In the genomic region with DNA sequence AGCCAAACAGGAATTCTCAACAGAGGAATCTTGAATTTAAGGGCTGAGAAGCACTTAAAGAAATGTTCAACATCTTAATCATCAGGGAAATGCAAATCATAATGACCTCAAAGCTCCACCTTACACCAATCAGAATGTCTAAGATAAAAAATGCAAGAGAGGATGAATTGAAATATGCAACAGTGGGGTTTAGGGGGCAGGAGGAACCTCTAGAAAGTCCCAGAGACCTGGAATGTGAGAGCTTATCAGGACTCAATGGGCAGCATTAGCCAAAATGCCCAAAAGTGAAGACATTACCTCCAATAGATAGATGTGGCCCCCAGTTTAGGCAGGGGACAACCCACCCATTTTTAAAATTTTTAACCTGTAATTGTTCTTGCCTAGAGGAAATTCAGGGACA, we compare ENCODE assay signal across 27 mouse cellular contexts.
DNase-seq lines count a peak whose midpoint lies in the region; ATAC-seq lines count a peak whose summit lies in the region.
"Had no signal": no experiment of that assay in that cellular context is flagged by ENCODE, and none has a peak within 500 bp of the region (broad histone marks: within the 10 kb centered on the region; RNA-seq: fewer than 3 reads in every experiment).

No protein-coding gene starts in this region.

- peaks cover 12% of the 10 kb centered on the region for H3K4me1 ChIP-seq in forebrain, embryonic 10.5 days
- H3K4me1 ChIP-seq in forebrain, embryonic 12.5 days, result peaks cover 9% of the 10 kb centered on the region; the same call in 1 of the 2 replicates
- H3K4me1 ChIP-seq in midbrain, embryonic 11.5 days (ENCODE audit: control insufficient read depth, insufficient read depth, low read length), result peaks cover 5% of the 10 kb centered on the region; the same call in 1 of the 2 replicates
- no peaks in the 10 kb centered on the region for H3K4me1 ChIP-seq in midbrain, embryonic 16.5 days (ENCODE audit: control insufficient read depth, insufficient read depth, low read length)
- peaks cover 13% of the 10 kb centered on the region; the same call in 1 of the 2 replicates for H3K4me1 ChIP-seq in midbrain, embryonic 13.5 days (replicated peaks)
- no peaks in the 10 kb centered on the region for H3K4me1 ChIP-seq in hindbrain, embryonic 11.5 days (replicated peaks; ENCODE audit: control insufficient read depth, insufficient read depth, low read length)
- H3K4me1 ChIP-seq: embryonic facial prominence, embryonic 12.5 days; hindbrain, embryonic 10.5 days; neural tube, embryonic 13.5 days had no signal

- ATAC-seq in forebrain, embryonic 12.5 days (ENCODE audit: low FRiP score), result no peak
- peak; percentile 35 for ATAC-seq in midbrain, embryonic 11.5 days (ENCODE audit: low FRiP score)
- no peak for ATAC-seq in midbrain, embryonic 16.5 days
- ATAC-seq in midbrain, embryonic 13.5 days, result peak; percentile 25; the same call in 1 of the 2 replicates
- ATAC-seq in hindbrain, embryonic 11.5 days (ENCODE audit: low FRiP score), result no peak
- ATAC-seq: activated CD4-positive, CD25-positive, alpha-beta regulatory T cell, adult 4 months; hindbrain, embryonic 16.5 days had no signal

- H3K4me2 ChIP-seq in forebrain, embryonic 12.5 days, result no peak overlapping the region
- H3K4me2 ChIP-seq in midbrain, embryonic 11.5 days, result no peak overlapping the region
- H3K4me2 ChIP-seq in midbrain, embryonic 16.5 days (ENCODE audit: low read length), result no peak overlapping the region
- H3K4me2 ChIP-seq in midbrain, embryonic 13.5 days (replicated peaks), result no peak overlapping the region
- H3K4me2 ChIP-seq in hindbrain, embryonic 11.5 days (replicated peaks; ENCODE audit: low read depth, low read length), result no peak overlapping the region
- H3K4me2 ChIP-seq: embryonic facial prominence, embryonic 12.5 days; neural tube, embryonic 13.5 days had no signal

- H3K9ac ChIP-seq in forebrain, embryonic 12.5 days, result no peak overlapping the region
- no peak overlapping the region for H3K9ac ChIP-seq in midbrain, embryonic 11.5 days (ENCODE audit: low read length)
- H3K9ac ChIP-seq in midbrain, embryonic 16.5 days (ENCODE audit: low read depth, low read length), result no peak overlapping the region
- H3K9ac ChIP-seq in midbrain, embryonic 13.5 days (replicated peaks), result no peak overlapping the region
- no peak overlapping the region for H3K9ac ChIP-seq in hindbrain, embryonic 11.5 days (ENCODE audit: low read depth, low read length)
- H3K9ac ChIP-seq: embryonic facial prominence, embryonic 12.5 days; liver, embryonic 14.5 days; neural tube, embryonic 13.5 days had no signal

- no peaks in the 10 kb centered on the region for H3K27me3 ChIP-seq in forebrain, embryonic 10.5 days (ENCODE audit: poor library complexity, severe bottlenecking)
- no peaks in the 10 kb centered on the region for H3K27me3 ChIP-seq in forebrain, embryonic 12.5 days
- no peaks in the 10 kb centered on the region for H3K27me3 ChIP-seq in midbrain, embryonic 11.5 days (ENCODE audit: control insufficient read depth, insufficient read depth, low read length)
- H3K27me3 ChIP-seq in midbrain, embryonic 16.5 days (ENCODE audit: control insufficient read depth, insufficient read depth, low read depth, low read length), result no peaks in the 10 kb centered on the region
- H3K27me3 ChIP-seq in midbrain, embryonic 13.5 days, result no peaks in the 10 kb centered on the region
- H3K27me3 ChIP-seq in hindbrain, embryonic 11.5 days (ENCODE audit: control insufficient read depth, insufficient read depth, low read length), result no peaks in the 10 kb centered on the region
- H3K27me3 ChIP-seq: CH12.LX; embryonic facial prominence, embryonic 12.5 days; neural tube, embryonic 13.5 days had no signal

- no peak overlapping the region for H3K4me3 ChIP-seq in forebrain, embryonic 10.5 days
- H3K4me3 ChIP-seq in forebrain, embryonic 12.5 days (replicated peaks), result no peak overlapping the region
- no peak overlapping the region for H3K4me3 ChIP-seq in midbrain, embryonic 11.5 days (ENCODE audit: low read depth, low read length)
- no peak overlapping the region for H3K4me3 ChIP-seq in midbrain, embryonic 16.5 days (ENCODE audit: low read depth, low read length)
- H3K4me3 ChIP-seq in midbrain, embryonic 13.5 days (replicated peaks), result no peak overlapping the region
- H3K4me3 ChIP-seq in hindbrain, embryonic 11.5 days (ENCODE audit: low read depth, low read length), result no peak overlapping the region
- H3K4me3 ChIP-seq: embryonic facial prominence, embryonic 12.5 days; hindbrain, embryonic 10.5 days; myocyte; neural tube, embryonic 13.5 days had no signal

- no peaks in the 10 kb centered on the region for H3K9me3 ChIP-seq in forebrain, embryonic 10.5 days
- no peaks in the 10 kb centered on the region for H3K9me3 ChIP-seq in forebrain, embryonic 12.5 days
- no peaks in the 10 kb centered on the region for H3K9me3 ChIP-seq in midbrain, embryonic 11.5 days (ENCODE audit: control insufficient read depth, low read length)
- no peaks in the 10 kb centered on the region for H3K9me3 ChIP-seq in midbrain, embryonic 16.5 days (replicated peaks; ENCODE audit: control insufficient read depth, low read length, poor library complexity, severe bottlenecking)
- no peaks in the 10 kb centered on the region for H3K9me3 ChIP-seq in midbrain, embryonic 13.5 days
- H3K9me3 ChIP-seq in hindbrain, embryonic 11.5 days (ENCODE audit: control insufficient read depth, low read length), result no peaks in the 10 kb centered on the region
- H3K9me3 ChIP-seq: embryonic facial prominence, embryonic 12.5 days; hindbrain, embryonic 10.5 days; neural tube, embryonic 13.5 days had no signal

- H3K27ac ChIP-seq in forebrain, embryonic 10.5 days, result peak overlapping the region; percentile 25; the same call in 1 of the 2 replicates
- H3K27ac ChIP-seq in forebrain, embryonic 12.5 days, result no peak overlapping the region
- peak overlapping the region; percentile 51 for H3K27ac ChIP-seq in midbrain, embryonic 11.5 days (ENCODE audit: low read depth, low read length)
- H3K27ac ChIP-seq in midbrain, embryonic 16.5 days (ENCODE audit: low read length), result no peak overlapping the region
- H3K27ac ChIP-seq in midbrain, embryonic 13.5 days, result no peak overlapping the region
- H3K27ac ChIP-seq in hindbrain, embryonic 11.5 days (ENCODE audit: low read depth, low read length), result no peak overlapping the region
- H3K27ac ChIP-seq: embryonic facial prominence, embryonic 12.5 days; hindbrain, embryonic 10.5 days; liver, embryonic 14.5 days; neural tube, embryonic 13.5 days had no signal

- DNase-seq in forebrain, embryonic 10.5 days (ENCODE audit: extremely low spot score, low spot score), result no peak
- DNase-seq in midbrain, embryonic 11.5 days (ENCODE audit: low spot score, missing footprints), result peak; percentile 88
- no peak for DNase-seq in hindbrain, embryonic 11.5 days (ENCODE audit: low spot score)
- DNase-seq in ovary, adult 18-20 months (ENCODE audit: low spot score), result no peak
- DNase-seq: adrenal gland, adult 2 months; cerebellum, adult 8-10 months; cerebellum, postnatal 25 days; heart, postnatal 14 days; kidney, adult 2 months; kidney, postnatal 36 days; layer of hippocampus, postnatal 36 days; liver; lung, adult 2 months; lung, postnatal 10 days; right cerebral cortex, postnatal 14 days; thymus, postnatal 14 days had no signal

- no peaks in the 10 kb centered on the region for H3K36me3 ChIP-seq in forebrain, embryonic 10.5 days (replicated peaks)
- H3K36me3 ChIP-seq in forebrain, embryonic 12.5 days (replicated peaks), result no peaks in the 10 kb centered on the region
- H3K36me3 ChIP-seq in midbrain, embryonic 11.5 days (ENCODE audit: control insufficient read depth, insufficient read depth, low read length), result no peaks in the 10 kb centered on the region
- no peaks in the 10 kb centered on the region for H3K36me3 ChIP-seq in midbrain, embryonic 16.5 days (ENCODE audit: control insufficient read depth, insufficient read depth, low read length)
- no peaks in the 10 kb centered on the region for H3K36me3 ChIP-seq in midbrain, embryonic 13.5 days
- H3K36me3 ChIP-seq in hindbrain, embryonic 11.5 days (ENCODE audit: control insufficient read depth, insufficient read depth, low read length), result no peaks in the 10 kb centered on the region
- H3K36me3 ChIP-seq: embryonic facial prominence, embryonic 12.5 days; hindbrain, embryonic 10.5 days; neural tube, embryonic 13.5 days had no signal

Comparison
In these comparisons a context has a peak if more than half of its experiments do, and no peak if none do; other contexts are left out.
1. H3K27ac ChIP-seq: peak in forebrain, embryonic 10.5 days (single experiment) and midbrain, embryonic 11.5 days (single experiment); none in forebrain, embryonic 12.5 days (single experiment), midbrain, embryonic 16.5 days (single experiment), midbrain, embryonic 13.5 days (single experiment) and hindbrain, embryonic 11.5 days (single experiment).
2. ATAC-seq: peak in midbrain, embryonic 11.5 days (single experiment) and midbrain, embryonic 13.5 days (single experiment); none in forebrain, embryonic 12.5 days (single experiment), midbrain, embryonic 16.5 days (single experiment) and hindbrain, embryonic 11.5 days (single experiment).